Mouse (Mus musculus) thymus, postnatal 4 days (tissue): ENCODE data around the gene Vezf1.

Experiments
- DNase-seq: peaks from one replicate; pipeline ENCODE4 v3.0.0; 2021

Vezf1 gene

DNA sequence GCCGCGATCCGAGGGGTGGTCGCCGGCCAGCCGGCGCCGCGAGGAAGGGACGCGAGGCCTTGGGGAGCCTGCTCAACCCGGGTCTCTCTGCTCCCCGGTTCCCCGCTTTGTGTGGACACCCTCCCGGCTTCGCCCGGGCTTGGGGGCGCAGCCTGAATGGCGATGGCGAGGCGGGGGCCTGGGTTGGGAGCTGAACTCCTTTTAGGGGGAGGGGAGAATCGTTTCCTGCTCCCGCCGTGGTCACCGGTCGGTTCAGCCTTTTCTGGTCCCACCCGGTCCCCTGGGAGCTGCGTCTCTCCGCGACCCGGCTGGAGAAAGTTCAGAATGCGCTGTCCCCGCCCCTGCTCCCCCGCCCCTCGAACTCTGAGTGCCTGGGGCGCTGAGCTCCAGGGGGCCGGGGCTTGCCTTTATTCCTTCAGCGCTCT, 31.5 kb downstream of the Vezf1 start:
- DNase-seq, result peak; percentile 70

DNA sequence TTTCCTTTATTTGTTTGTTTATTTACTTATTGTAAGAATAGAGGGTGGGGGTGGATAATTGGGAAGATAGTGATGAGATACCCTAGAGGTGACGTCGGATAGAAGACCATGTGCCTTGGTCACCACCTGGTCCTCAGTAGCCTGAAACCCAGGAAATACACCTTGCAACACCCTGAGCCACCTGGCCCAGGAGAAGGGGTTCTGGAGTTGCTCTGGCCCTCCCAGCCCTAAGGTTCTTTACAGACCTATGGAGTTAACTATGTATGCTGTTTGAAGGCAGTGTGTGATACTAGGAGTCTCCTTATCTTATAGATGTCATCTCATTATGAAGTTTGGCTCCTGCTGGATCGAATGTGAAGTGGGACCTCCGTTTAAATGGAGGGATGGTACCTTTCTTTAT, 32.1 kb downstream of the Vezf1 start:
- DNase-seq, result no peak

DNA sequence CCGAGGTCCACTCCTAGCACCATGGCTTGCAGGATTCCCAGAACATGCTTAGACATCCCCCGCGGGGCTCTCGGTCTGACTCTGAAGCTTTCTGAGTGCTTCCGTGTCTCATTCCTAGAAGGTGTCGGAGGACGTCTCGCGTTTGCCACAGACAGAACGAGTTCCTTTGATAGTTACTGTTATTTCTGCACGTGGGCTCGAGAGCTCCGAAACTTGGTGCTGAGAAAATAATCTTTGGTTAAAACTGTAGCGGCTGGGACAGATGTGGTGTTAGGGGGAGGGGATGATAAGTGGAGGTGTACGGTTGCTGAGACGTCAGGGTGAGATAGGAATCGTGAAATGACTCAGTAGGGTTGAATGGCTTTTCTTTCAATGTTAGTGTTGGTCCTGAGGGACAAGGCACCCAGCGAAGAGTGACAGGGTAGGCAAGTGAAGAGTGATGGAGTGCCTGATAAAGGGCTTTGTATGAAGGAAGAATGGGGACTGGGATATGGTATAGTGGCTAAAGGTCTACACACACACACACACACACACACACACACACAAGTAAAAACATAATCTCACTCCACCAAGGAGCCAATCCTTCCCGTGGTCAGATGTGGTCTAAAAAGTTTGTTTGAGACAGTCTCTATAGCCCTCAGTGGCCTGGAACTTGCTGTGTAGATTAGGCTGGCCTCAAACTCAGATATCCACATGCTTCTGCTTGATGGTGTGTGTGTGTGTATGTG, 35.3 kb downstream of the Vezf1 start:
- DNase-seq, result no peak

DNA sequence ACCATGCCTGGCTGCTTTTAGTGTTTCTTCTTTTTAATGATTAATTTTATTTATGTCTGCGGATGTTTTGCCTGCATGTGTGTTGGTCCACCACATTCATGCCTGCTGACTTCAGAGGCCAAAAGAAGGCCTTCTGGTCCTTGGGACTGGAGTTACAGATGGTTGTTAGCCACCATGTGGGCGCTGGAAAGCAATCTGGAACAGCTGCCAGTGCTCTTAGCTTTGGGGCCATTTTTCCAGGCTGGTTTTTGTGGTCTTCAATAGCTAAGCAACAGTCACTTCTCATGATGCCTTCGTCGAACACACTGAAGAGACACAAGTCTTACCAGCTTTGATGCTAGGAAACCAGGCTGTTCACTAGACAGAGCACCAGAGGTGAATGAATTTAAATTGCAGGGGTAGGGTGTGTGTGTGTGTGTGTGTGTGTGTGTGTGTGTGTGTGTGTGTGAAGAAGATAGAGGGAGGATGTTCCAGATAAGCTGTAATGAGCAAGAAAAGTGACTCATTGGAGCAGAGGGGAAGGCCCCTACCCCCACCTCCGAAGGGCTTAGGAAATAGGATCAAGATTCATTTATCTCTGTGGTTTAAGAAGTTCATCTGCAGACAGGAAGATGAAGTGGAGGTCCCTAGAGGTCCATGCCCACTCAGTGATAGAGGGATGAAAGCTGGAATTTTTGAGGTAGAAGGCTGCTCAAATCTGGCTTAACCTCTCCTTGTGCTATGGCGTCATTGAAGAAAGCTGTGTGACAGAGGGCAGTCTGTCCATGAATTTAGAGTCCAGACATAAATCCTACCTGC, 37.6 kb downstream of the Vezf1 start:
- no peak for DNase-seq

DNA sequence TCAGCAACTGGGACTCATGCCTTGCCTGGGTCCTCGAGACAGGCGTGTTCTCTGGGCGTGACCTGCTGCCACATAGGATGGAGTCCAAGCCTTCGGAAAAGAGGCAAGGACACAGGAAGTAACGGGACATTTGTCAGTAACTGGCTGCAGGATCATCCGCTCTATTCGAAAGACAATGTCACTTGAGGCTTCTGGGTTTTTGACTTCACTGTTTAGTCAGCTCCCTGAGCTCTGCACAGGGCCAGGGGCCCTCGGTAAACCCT, 38.1 kb downstream of the Vezf1 start:
- DNase-seq, result no peak

DNA sequence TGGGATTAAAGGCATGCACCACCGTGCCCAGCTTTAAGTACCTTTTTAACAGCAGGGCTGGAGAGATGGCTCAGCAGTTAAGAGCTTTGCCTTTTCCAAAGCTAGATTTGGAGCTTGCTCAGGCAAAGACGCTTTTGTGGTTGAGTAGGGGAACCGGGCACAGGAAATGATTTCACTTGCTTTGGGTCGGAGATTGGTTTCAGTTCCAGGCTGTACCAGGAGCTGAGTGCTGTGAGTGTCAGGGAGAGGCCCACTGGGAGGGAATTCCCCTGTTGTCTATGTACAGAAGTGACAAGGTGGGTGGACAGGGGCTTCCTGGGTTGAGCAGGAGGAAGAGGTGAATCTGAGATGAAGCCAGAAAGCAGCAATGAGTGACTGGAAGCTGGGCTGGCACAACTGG, 39.3 kb downstream of the Vezf1 start:
- DNase-seq, result no peak

DNA sequence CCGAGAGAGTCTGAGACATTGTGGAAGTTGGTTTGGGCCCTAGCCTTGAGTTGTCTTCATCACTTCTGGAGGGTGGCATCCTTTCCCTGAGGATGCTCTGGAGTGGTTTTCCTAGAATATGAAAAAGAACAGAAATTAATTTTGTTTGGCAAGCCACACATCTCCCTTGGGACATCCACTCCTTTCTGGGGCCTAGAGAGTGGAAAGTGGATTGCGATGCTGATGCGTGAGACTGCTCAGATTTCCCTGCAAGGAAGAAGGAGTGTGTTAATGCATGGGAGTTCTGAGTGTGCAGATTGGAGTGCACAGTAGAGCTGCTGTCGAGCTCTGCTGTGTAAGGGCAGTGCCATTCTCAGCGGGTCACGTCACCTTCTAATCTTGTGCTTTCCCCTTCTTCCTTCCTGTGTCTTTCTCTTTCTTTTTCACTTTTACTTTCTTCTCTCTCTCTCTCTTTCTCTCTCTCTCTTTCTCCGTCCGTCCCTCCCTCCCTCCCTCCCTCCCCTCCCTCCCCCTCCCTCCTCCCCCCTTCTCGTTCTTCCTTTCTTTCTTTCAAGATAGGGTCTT, 42.0 kb downstream of the Vezf1 start:
- no peak for DNase-seq

DNA sequence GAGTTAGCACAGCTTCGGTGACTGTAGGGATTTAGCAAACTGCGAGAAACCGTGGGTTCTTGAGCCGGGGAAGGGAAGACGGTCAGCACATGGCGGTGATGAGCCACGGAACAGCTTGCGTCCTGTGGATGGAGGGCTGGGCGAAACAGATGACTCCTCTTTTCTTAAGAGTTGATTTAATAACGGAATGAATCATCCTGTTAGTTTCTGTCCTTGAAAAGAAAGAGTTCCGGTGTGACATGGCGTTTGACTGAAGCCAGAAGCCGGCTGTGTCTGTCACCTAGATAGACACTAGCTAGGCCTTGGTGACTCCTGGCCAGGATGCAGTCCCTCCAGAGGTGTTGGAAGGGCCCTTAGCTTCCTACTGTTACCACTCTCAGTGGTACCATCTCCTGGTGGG, 44.0 kb downstream of the Vezf1 start:
- no peak for DNase-seq

DNA sequence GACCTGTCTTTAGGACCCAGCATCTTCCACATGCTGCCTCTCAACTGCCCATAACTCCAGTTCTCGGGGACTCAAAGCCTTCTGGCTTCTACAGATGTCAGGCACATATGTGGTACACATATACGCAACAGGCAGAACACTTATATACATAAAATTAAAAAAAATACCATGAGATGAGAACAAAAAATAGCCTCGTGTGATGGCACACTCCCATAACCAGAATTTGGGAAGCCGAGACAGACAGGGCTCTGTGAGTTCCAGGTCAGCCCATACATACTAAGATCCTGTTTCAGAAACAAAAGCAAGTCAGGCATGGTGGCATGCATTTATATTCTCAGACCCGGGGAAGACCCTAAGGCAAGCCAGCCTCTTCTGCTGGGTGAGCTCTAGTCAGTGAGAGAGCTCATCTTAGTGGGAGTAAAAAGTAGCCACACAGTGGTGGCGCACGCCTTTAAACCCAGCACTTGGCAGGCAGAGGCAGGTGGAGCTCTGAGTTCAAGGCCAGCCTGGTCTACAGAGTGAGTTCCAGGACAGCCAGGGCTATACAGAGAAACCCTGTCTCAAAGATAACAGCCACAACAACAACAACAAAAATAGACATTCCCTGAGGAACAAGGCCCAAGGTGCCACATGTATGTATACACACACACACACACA, 44.7 kb downstream of the Vezf1 start:
- DNase-seq, result no peak

DNA sequence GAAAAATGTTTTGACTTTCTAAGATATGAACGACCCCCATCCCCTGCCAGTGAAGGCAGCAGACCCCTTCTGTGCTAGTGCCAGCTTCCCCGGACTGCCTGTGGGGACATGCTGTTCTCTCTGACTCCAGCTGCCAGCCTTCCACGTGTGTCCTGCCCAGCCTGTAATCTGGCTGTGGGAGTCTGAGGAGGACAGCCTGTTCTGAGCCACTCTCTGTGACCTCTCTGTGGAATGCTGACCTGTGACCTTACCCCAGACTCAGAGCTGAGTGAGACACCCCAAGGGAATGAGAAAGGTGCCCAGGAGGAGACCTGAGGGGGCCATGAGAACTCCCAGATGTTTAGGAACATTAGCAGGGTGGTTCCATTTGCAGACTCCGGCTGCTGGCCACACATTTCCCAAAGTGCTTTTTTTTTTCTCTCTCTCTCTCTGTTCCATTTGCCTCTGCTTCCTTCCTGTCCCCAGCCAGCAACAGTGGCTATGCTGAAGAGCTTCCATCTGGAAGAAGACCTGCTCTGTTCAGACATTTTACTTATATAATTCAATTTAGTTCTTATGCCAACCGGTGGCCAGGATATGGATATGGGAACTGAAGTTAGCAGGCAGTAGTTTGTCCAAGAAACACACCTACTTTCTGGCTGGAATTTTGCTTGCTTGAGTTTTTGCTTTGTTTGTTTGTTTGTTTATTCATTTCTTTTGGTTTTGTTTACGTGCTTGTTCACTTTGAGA, 45.6 kb downstream of the Vezf1 start:
- DNase-seq, result no peak

DNA sequence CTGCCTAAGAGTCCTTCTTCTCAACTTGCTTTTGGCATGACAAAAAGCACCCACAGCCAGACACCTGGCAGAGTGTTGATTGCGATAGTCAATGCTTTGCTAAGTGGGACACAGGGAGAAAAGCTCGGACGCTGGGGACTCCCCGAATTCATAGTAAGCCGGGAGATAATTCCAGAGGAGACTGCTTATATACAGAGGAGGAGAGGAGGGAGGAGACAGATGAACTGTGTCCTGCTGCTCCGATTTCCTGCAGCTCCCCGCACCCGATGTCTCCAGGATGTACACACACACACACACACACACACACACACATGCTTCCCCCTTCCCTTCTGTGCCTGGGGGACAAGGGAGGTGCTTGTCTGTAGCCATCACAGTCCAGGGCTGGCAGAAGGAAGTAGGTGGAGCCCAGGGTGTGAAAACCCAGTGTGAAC, 46.8 kb downstream of the Vezf1 start:
- peak; percentile 33 for DNase-seq

DNA sequence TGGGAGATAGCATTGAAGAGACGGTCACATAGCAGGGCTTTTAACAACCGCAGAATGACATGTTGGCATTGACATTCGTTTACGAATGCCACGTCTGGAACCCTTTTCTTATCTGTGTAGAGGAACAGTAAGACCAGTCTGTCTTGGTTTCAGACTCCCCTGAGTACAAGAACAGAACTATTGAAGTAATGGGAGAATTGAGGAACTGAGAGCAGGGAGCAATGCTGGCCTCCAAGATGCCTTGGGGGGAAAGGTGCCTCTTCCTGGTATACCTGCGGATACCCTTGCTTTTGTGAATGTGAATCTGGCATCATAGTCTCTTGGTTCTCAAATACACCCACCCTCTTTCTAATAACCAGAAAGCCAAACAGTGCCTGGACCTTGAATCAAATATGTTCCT, 48.5 kb downstream of the Vezf1 start:
- no peak for DNase-seq

DNA sequence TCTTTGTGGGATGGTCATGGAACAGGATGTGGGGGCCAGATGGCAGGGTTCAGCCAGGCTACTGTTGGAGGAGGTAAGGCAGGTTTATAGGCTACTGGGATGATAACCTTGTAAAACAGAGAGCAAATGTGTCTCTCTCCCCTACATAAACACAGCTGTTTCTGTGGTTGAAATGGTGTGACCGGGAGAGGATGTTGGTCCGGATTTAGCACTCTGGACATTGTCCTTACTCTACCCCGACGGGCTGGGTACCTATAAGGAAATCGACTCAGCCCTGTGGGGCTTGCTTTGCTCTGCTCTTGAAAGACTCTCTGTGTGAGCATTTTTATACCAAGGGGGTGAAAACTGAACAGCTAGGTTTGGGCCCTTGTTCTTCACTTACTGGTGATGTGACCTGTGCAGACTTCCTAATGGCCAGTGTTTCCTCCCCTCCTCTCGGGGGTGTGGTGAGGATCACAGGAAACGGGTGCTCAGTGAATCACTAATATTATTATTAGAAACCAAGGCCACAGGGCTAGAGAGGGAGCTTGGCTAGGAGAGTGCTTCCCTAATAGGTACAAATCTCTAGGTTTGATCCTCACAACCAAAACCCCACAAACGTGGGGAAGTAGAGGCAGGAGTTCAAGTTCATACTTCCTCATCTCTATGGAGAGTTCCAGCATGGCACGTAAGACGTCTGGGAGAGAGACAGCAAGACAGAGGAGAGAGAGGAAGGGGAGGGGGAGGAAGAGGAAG, 49.4 kb downstream of the Vezf1 start:
- DNase-seq, result no peak

DNA sequence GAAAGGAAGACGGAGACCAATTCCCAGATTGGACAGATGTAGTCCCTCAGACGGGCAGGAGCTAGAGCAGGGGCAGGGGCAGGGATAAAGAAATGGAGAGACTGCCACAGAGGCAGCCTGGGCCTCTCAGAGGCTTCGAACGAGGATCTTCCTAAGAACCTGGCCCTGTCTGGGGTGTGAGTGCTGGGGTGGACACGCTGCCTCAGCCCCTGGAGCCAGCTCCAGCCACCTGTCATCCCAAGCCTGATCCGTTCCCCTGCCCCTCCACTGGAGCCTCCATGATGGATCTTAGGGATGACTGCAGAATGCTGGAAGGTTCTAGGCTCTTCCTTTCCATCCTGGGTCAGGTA, 50.0 kb downstream of the Vezf1 start:
- DNase-seq, result no peak

DNA sequence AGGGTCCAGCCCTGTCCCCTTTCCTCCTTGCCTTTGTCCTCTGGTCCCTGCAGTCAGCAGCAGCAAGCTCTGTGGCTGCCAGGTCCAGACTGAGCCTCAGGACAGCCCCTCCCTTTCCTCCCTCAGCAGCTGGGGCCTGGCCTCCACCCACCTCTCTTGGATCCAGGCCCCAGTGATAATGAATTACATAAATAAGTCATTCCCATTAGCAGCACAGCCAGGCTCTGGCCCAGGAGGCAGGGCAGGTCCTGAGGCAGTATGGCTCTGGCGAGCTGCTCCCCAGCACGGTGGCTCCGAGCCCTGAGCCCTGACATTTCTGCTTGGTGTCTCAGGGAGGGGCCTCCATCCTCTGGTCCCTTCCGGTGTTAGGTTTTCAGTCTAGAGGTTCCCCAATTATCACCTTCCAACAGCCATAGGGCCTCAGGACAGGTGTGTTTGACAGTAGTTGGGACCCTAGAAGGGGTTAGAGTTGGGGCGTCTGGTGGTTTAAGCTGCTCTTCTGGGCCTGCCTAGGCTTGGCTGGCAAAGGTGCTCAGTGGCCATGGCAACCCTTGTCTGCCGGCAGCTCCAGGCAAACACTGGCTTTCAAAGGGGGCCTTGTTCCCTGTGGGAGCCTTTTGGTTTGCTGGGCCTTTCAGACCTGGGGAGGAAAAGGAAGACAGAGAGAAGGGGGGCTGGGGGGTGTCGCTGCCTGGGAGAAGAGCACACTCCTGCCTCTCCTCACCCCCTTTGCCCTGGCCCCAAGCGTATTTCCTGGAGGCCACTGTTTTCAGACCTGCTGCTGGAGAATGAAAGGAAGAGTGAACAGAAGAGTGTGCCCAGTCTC, 51.0 kb downstream of the Vezf1 start:
- no peak for DNase-seq

DNA sequence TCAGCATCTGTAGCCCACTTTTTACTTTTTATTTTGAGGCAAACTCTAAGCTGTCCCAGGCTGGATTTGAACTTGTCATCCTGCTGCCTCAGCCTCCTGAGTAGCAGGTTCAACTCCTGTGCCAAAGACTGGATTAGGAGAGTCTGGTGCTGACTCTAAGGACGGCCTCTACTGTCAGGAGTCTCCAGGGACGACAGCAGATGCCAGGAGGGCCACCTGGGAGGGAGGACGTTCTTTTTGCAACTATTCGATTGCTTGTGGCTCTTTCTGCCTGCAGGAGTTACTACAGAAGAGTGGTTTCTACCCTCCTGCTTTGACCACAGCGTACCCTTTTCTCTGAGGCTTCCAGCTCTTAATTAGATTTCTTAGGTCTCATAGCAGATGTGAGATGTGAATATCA, 54.5 kb downstream of the Vezf1 start:
- DNase-seq, result no peak

DNA sequence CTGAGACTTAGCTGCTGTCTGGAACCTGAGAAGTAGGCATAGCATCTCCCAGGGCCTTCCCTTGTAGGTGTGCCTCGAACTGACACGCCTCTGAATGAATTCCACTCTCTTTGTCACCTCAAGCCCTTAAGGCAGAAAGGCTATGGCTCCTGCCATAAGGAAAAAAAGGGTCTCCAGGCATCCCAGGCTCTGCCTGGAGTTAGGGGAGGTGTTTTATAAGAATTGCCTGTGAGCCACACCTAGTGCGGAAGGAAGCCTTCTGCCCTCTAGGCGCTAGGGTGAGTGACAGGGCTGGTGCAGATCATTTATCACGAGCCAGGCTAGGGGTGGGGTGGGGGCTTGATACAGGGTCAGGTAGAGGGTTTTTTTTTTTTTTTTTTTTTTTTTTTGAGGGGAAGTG, 54.9 kb downstream of the Vezf1 start:
- DNase-seq, result no peak

DNA sequence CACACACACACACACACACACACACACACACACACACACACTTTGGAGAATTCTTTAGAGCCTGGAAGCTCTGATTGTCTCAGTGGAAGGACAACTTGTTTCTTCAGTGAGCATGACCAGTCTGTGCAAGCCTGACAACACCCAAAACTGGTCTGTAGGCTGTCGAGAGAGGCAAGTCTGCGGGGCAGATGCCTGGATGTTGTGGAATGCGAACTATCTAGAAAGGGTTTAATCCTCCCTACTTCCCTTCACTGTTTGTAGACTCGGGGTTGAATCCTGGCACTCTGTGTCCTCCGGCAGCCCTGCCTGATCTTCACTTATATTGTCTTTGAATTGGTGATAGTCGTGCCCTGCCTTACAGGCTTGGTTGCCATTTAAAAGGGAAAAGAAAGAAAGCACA, 55.7 kb downstream of the Vezf1 start:
- no peak for DNase-seq

DNA sequence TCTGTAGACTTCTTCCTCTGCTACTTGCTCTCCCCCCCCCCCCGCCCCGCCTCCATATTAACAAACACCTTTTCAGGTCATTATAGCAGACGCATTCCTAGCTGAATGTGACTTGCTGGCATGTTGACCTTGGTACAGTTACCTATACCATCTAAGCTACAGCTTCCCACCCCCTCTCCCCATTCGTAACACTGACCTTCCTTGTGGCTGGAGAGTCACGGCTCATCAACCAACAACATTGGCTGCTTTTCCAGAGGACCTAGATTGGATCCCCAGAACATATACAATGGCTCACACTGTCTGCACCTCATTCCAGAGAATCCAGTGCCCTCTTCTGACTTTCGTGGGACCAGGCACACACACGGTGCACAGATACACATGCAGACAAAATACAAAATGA, 57.4 kb downstream of the Vezf1 start:
- DNase-seq, result no peak

DNA sequence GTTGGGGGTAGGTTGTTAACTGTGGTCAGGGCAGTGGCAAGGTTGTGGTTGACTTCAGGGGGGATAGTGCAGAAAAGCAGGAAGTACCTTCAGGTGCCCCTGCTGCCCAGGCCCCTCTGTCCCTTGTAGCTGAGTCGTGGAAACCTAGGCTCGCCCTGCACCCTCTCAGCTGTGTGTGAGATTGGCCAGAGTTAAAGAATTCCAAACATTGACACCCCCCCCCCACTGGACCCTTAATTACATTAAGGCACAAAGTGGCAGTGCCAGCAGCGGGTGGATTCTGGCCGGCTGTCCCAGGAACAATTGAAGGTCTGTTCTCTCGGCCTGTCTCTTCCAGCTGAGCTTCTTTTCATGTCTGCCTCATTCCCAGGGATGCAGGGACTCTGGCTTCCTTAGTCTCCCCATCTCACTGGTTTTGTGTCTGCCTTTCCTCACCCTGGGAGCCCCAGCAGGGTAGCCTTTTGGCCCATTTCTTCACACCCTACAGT, 58.3 kb downstream of the Vezf1 start:
- no peak for DNase-seq

DNA sequence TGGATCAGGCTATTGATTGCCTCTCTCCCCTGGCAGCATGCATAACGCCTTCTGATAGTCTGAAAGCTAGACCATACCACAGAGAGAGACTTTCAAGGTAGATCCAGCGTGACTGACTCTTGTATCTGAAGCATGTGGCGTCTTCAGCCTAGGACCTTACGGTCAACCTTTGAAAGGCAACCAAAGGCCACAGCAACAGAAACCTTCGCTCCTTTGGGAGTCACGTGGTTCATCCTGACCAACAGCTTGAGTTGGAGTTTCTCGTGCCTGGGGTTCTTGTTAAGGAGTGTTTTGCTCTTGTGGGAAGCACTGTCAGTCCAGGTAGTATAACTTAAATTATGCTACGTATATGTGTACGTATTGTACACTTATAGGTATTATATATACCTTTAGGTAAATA, 60.4 kb downstream of the Vezf1 start:
- no peak for DNase-seq

DNA sequence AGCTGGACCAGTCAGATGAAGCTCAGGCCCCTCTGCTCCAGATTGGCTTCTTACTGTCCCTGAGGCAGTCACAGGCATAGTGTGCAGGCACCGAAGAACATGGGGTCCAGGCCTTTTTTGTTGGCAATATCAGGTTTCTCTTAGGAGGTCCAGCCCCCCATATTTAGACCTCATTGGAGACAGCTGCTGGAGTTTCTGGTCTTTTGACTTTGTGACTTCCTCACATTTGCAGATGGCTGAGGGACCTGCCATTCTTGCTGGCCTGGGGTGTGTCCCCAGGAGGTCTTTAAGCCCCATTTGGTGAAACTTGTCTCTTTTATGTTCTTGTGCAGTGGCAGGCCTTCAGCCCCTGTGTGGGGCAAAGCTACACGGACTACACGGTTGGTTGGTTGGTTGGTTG, 61.2 kb downstream of the Vezf1 start:
- DNase-seq, result no peak
